Mouse (Mus musculus) heart, postnatal 10 days (tissue): ENCODE results near the gene Spg20. TPM values are rescaled to one million over a fixed set of nuclear protein-coding genes. Genes with fewer than 3 reads are reported as not detected.

Source experiments
- DNase-seq, 2 experiments: peaks; one replicate each; pipeline ENCODE4 v3.0.0; 2021
- intact Hi-C: fragments of 180-260 bp; cut with DNase I; formaldehyde crosslinking; loops from one replicate; pipeline ENCODE4 v1.15.1; 2025
- total RNA-seq, 2 experiments: library from RNA; stranded (reverse); gene quantifications; 2 replicates each; pipeline ENCODE4 v1.2.3; 2021

The Spg20 gene
- total RNA-seq, 2 experiments from 2014 or later, result 38.7 to 45.3 TPM

GRCm38 (mm10) chr3:55095968-55096654 lies 15.8 kb upstream of the Spg20 start:
- DNase-seq, result peak; percentile 49 to 55
- intact Hi-C loops, result no loop called here

GRCm38 (mm10) chr3:55096655-55097005 lies 15.3 kb upstream of the Spg20 start:
- intact Hi-C loops, result no loop called here
- no peak for DNase-seq

GRCm38 (mm10) chr3:55097186-55097585 lies 14.7 kb upstream of the Spg20 start:
- intact Hi-C loops, result no loop called here
- DNase-seq, result peak; percentile 44 to 55

- no peak for DNase-seq
- intact Hi-C loops, result no loop called here
Observed at GRCm38 (mm10) chr3:55098014-55098413, 13.9 kb upstream of the Spg20 start.

GRCm38 (mm10) chr3:55098990-55099389 lies 12.9 kb upstream of the Spg20 start:
- intact Hi-C loops, result no loop called here
- no peak for DNase-seq

- DNase-seq, result no peak
- intact Hi-C loops, result no loop called here
Observed at GRCm38 (mm10) chr3:55101092-55101491, 10.8 kb upstream of the Spg20 start.

- DNase-seq, result no peak
- intact Hi-C loops, result no loop called here
Observed at GRCm38 (mm10) chr3:55105372-55106023, 6.4 kb upstream of the Spg20 start.

GRCm38 (mm10) chr3:55106051-55106450 lies 5.9 kb upstream of the Spg20 start:
- intact Hi-C loops, result no loop called here
- peak in 1 of 2 experiments; percentile 23 for DNase-seq

GRCm38 (mm10) chr3:55109097-55109496 lies 2.8 kb upstream of the Spg20 start:
- intact Hi-C loops, result no loop called here
- DNase-seq, result no peak

GRCm38 (mm10) chr3:55112710-55113415 lies 955 bp downstream of the Spg20 start:
- peak; percentile 17 to 42 for DNase-seq
- intact Hi-C loops, result loop anchor here (2.0 kb wide), 1 partner anchor 32 kb away; no protein-coding TSS in a partner anchor

GRCm38 (mm10) chr3:55114313-55115065 lies 2.6 kb downstream of the Spg20 start:
- DNase-seq, result peak; percentile 52 to 54
- intact Hi-C loops, result no loop called here

GRCm38 (mm10) chr3:55115071-55115470 lies 3.2 kb downstream of the Spg20 start:
- DNase-seq, result no peak
- intact Hi-C loops, result no loop called here

GRCm38 (mm10) chr3:55115989-55116388 lies 4.1 kb downstream of the Spg20 start:
- intact Hi-C loops, result no loop called here
- peak; percentile 44 to 63 for DNase-seq

- intact Hi-C loops, result no loop called here
- peak; percentile 58 to 62 for DNase-seq
Observed at GRCm38 (mm10) chr3:55119275-55119898, 7.5 kb downstream of the Spg20 start.

- no peak for DNase-seq
- intact Hi-C loops, result no loop called here
Observed at GRCm38 (mm10) chr3:55122336-55122870, 10.5 kb downstream of the Spg20 start.

- intact Hi-C loops, result no loop called here
- no peak for DNase-seq
Observed at GRCm38 (mm10) chr3:55123064-55123463, 11.2 kb downstream of the Spg20 start.

GRCm38 (mm10) chr3:55129181-55129692 lies 17.3 kb downstream of the Spg20 start:
- DNase-seq, result no peak
- intact Hi-C loops, result no loop called here

GRCm38 (mm10) chr3:55131576-55132233 lies 19.8 kb downstream of the Spg20 start:
- DNase-seq, result no peak
- intact Hi-C loops, result no loop called here

GRCm38 (mm10) chr3:55137039-55137438 lies 25.1 kb downstream of the Spg20 start, which contains the start of gene Ccdc169:
Gene Ccdc169 (plus strand): TSS chr3:55137339.
- DNase-seq, result no peak
- intact Hi-C loops, result no loop called here
